Mouse (Mus musculus) embryonic stem cell, embryonic (primary cell): ENCODE measurements around the gene Cdk5rap3.

ENCODE experiments used
- CTCF ChIA-PET, 4 experiments: fragments of 300-600 bp in 2 of 4; fragments of 350-600 bp in 2 of 4; sonication (Branson Sonifier 250); formaldehyde crosslinking; loops; one replicate each; lab custom pipeline; 2022; ENCODE audit warnings: inconsistent platforms in 2 of 4; lab: Charles Lee
- POLR2A ChIA-PET, 4 experiments: fragments of 300-600 bp in 2 of 4; fragments of 350-600 bp in 2 of 4; sonication (Branson Sonifier 250); formaldehyde crosslinking; loops; one replicate each; lab custom pipeline; 2022; ENCODE audit warnings: antibody characterized with exemption in 4 of 4, inconsistent platforms in 1 of 4; lab: Charles Lee

Gene Cdk5rap3

GRCm38 (mm10) chr11:96893203-96893842, 23.0 kb downstream of the Cdk5rap3 start:
- ChIA-PET POLR2A (interaction anchor here in 3 of 4 experiments (0.6 to 1.6 kb wide), 6 partner anchors 13 to 895 kb away, joined by 3 to 5 read pairs (median 3); partner anchors contain the start of genes Cdk5rap3 (in 1 of the 3) and Tbkbp1 (in 1 of the 3)), CTCF (interaction anchor here in 3 of 4 experiments (0.6 to 1.0 kb wide), 3 partner anchors 20 to 539 kb away, joined by 3 read pairs; no protein-coding TSS in a partner anchor)

- ChIA-PET POLR2A (interaction anchor here in 3 of 4 experiments (0.5 to 1.4 kb wide), 6 partner anchors 10 to 417 kb away, joined by 3 to 15 read pairs (median 4); partner anchors contain the start of gene Cdk5rap3 (in 1 of the 3)), CTCF (interaction anchor here in 3 of 4 experiments (0.6 to 1.0 kb wide), 3 partner anchors 24 to 637 kb away, joined by 3 read pairs; partner anchors contain the start of gene Cdk5rap3 (in 1 of the 3))
These were observed 24.3 kb downstream of the Cdk5rap3 start for GRCm38 (mm10) chr11:96891784-96892527.

- POLR2A ChIA-PET: interaction anchor here in 2 of 4 experiments (0.6 to 2.4 kb wide), 2 partner anchors 29 to 227 kb away, joined by 3 to 5 read pairs; partner anchors contain the start of gene Cdk5rap3 (in 1 of the 2)
- CTCF ChIA-PET: interaction anchor here in 2 of 4 experiments (0.6 to 0.9 kb wide), 5 partner anchors 8 to 123 kb away, joined by 3 to 9 read pairs (median 4); no protein-coding TSS in a partner anchor
These were observed 29.3 kb downstream of the Cdk5rap3 start for GRCm38 (mm10) chr11:96886942-96887546.

GRCm38 (mm10) chr11:96885901-96886340, 30.4 kb downstream of the Cdk5rap3 start:
- ChIA-PET CTCF (interaction anchor here in 2 of 4 experiments (0.6 to 1.0 kb wide), 3 partner anchors 30 to 61 kb away, joined by 3 to 4 read pairs (median 3); partner anchors contain the start of gene Cdk5rap3 (in 1 of the 2)), POLR2A (interaction anchor here in 1 of 4 experiments (2.4 kb wide), 1 partner anchor 30 kb away, joined by 5 read pairs; the partner anchor contains the start of gene Cdk5rap3)

- POLR2A ChIA-PET: interaction anchor here in 3 of 4 experiments (0.6 to 1.8 kb wide), 4 partner anchors 29 to 132 kb away, joined by 3 read pairs; no protein-coding TSS in a partner anchor
- CTCF ChIA-PET: no interaction called here
These were observed 36.0 kb downstream of the Cdk5rap3 start for GRCm38 (mm10) chr11:96880296-96880695.

GRCm38 (mm10) chr11:96879359-96879758, 36.9 kb downstream of the Cdk5rap3 start:
- CTCF ChIA-PET: no interaction called here
- POLR2A ChIA-PET: interaction anchor here in 1 of 4 experiments (1.2 kb wide), 1 partner anchor 64 kb away, joined by 3 read pairs; the partner anchor contains the start of gene Pnpo

- ChIA-PET POLR2A (interaction anchor here in 2 of 4 experiments (0.7 to 1.3 kb wide), 4 partner anchors 65 to 98 kb away, joined by 3 to 5 read pairs (median 3); partner anchors contain the start of gene Pnpo (in 1 of the 2)), CTCF (interaction anchor here in 1 of 4 experiments (1.2 kb wide), 1 partner anchor 8 kb away, joined by 3 read pairs; no protein-coding TSS in a partner anchor)
These were observed 37.6 kb downstream of the Cdk5rap3 start for GRCm38 (mm10) chr11:96878715-96879114.

- ChIA-PET CTCF (interaction anchor here (0.6 to 2.6 kb wide), 7 partner anchors 17 to 1268 kb away, joined by 3 to 6 read pairs (median 3); partner anchors contain the start of gene Cdk5rap3 (in 2 of the 4)), POLR2A (interaction anchor here in 3 of 4 experiments (1.0 to 3.7 kb wide), 6 partner anchors 22 to 52 kb away, joined by 3 to 18 read pairs (median 4); no protein-coding TSS in a partner anchor)
These were observed 39.2 kb downstream of the Cdk5rap3 start for GRCm38 (mm10) chr11:96877071-96877470.

GRCm38 (mm10) chr11:96876300-96877040, 39.8 kb downstream of the Cdk5rap3 start:
- ChIA-PET POLR2A (interaction anchor here (0.6 to 3.7 kb wide), 16 partner anchors 12 to 1332 kb away, joined by 3 to 18 read pairs (median 4); no protein-coding TSS in a partner anchor), CTCF (interaction anchor here (0.6 to 2.6 kb wide), 13 partner anchors 9 to 1267 kb away, joined by 3 to 8 read pairs (median 3); partner anchors contain the start of gene Cdk5rap3 (in 2 of the 4))

- ChIA-PET CTCF (interaction anchor here in 3 of 4 experiments (0.5 to 2.6 kb wide), 18 partner anchors 8 to 1983 kb away, joined by 3 to 8 read pairs (median 4); partner anchors contain the start of genes Cdk5rap3 (in 1 of the 3) and Scrn2 (in 1 of the 3)), POLR2A (interaction anchor here (0.6 to 3.7 kb wide), 17 partner anchors 11 to 1333 kb away, joined by 3 to 18 read pairs (median 4); no protein-coding TSS in a partner anchor)
These were observed 40.6 kb downstream of the Cdk5rap3 start for GRCm38 (mm10) chr11:96875745-96876144.

GRCm38 (mm10) chr11:96875270-96875669, 41.0 kb downstream of the Cdk5rap3 start:
- POLR2A ChIA-PET: interaction anchor here in 2 of 4 experiments (0.7 to 3.7 kb wide), 12 partner anchors 11 to 211 kb away, joined by 3 to 18 read pairs (median 4); no protein-coding TSS in a partner anchor
- CTCF ChIA-PET: interaction anchor here (0.6 to 2.6 kb wide), 12 partner anchors 8 to 346 kb away, joined by 3 to 8 read pairs (median 4); partner anchors contain the start of gene Scrn2 (in 1 of the 4)

- CTCF ChIA-PET: interaction anchor here (0.6 to 2.0 kb wide), 12 partner anchors 12 to 1143 kb away, joined by 3 to 9 read pairs (median 4); no protein-coding TSS in a partner anchor
- POLR2A ChIA-PET: interaction anchor here (0.6 to 2.4 kb wide), 10 partner anchors 26 to 1310 kb away, joined by 3 to 10 read pairs (median 4); no protein-coding TSS in a partner anchor
These were observed 42.6 kb downstream of the Cdk5rap3 start for GRCm38 (mm10) chr11:96873601-96874140.

GRCm38 (mm10) chr11:96872441-96873379, 43.6 kb downstream of the Cdk5rap3 start:
- ChIA-PET POLR2A (interaction anchor here (0.6 to 2.4 kb wide), 16 partner anchors 9 to 1311 kb away, joined by 3 to 10 read pairs (median 3); partner anchors contain the start of gene Pnpo (in 1 of the 4)), CTCF (interaction anchor here (0.5 to 2.0 kb wide), 18 partner anchors 11 to 1142 kb away, joined by 3 to 9 read pairs (median 4); no protein-coding TSS in a partner anchor)

GRCm38 (mm10) chr11:96867149-96867548, 49.1 kb downstream of the Cdk5rap3 start:
- POLR2A ChIA-PET: interaction anchor here in 3 of 4 experiments (0.7 to 1.2 kb wide), 7 partner anchors 17 to 752 kb away, joined by 3 to 9 read pairs (median 4); partner anchors contain the start of gene Cdk5rap3 (in 2 of the 3)
- CTCF ChIA-PET: interaction anchor here (0.5 to 1.6 kb wide), 22 partner anchors 9 to 492 kb away, joined by 3 to 15 read pairs (median 4); partner anchors contain the start of genes Cdk5rap3 (in 1 of the 4), Pnpo (in 1 of the 4) and Scrn2 (in 1 of the 4)
